Mouse (Mus musculus) kidney, embryonic 16.5 days (tissue): ENCODE data around the gene Ssr1. TPM values are rescaled to one million over a fixed set of nuclear protein-coding genes. Genes with fewer than 3 reads are reported as not detected.
A peak's percentile ranks its signal among the peaks of the same experiment; 100 is the strongest.

Experiments used
- ATAC-seq: fragments of 200-750 bp; cut with Nextera tagmentation; 2 replicates; pipeline ENCODE4 v1.8.0; 2017; ENCODE audit warnings: moderate TSS enrichment; ENCODE audit not compliant: low FRiP score, low TSS enrichment
- H3K27ac ChIP-seq: fragments of 300-500 bp; sonication (generic); 2 replicates; pipeline ENCODE4 v1.5.1; 2014; ENCODE audit warnings: low read length
- H3K27me3 ChIP-seq: fragments of 300-500 bp; sonication (generic); 2 replicates; pipeline ENCODE4 v1.6.1; 2014; ENCODE audit warnings: low read length, control low read depth, mixed read lengths; ENCODE audit not compliant: insufficient read depth
- H3K36me3 ChIP-seq: fragments of 300-500 bp; sonication (generic); 2 replicates; pipeline ENCODE4 v1.6.1; 2014; ENCODE audit warnings: low read length, control low read depth, mixed read lengths; ENCODE audit not compliant: insufficient read depth
- H3K4me1 ChIP-seq: fragments of 300-500 bp; sonication (generic); 2 replicates; pipeline ENCODE4 v1.6.1; 2014; ENCODE audit warnings: low read length, control low read depth, mixed read lengths; ENCODE audit not compliant: insufficient read depth
- H3K4me2 ChIP-seq: fragments of 300-500 bp; sonication (generic); replicated peaks from 2 replicates; pipeline ENCODE4 v1.6.1; 2014; ENCODE audit warnings: low read depth, low read length
- H3K4me3 ChIP-seq: fragments of 300-500 bp; sonication (generic); 2 replicates; pipeline ENCODE4 v1.5.1; 2014; ENCODE audit warnings: mild to moderate bottlenecking, low read length
- H3K9ac ChIP-seq: fragments of 300-500 bp; sonication (generic); replicated peaks from 2 replicates; pipeline ENCODE4 v1.6.1; 2014; ENCODE audit warnings: low read length
- H3K9me3 ChIP-seq: fragments of 300-500 bp; sonication (generic); 2 replicates; pipeline ENCODE4 v1.6.1; 2016; ENCODE audit warnings: low read length, control low read depth
- WGBS: fragments of 180-500 bp; shearing (Covaris S2); extraction: QIAGEN DNeasy Blood & Tissue Kit; methylation state at CpG from one replicate; pipeline ENCODE4 v1.1.7; 2014; 5-methylcytosine and 5-hydroxymethylcytosine counted together
- polyA plus RNA-seq: library from polyadenylated mRNA; unstranded; fragments of >200 nt; fragmentation: Nextera tagmentation; extraction: Ambion mirVana; gene quantifications from 2 replicates; pipeline ENCODE4 v1.2.1, GENCODE M21; 2015

Gene Ssr1
- polyA plus RNA-seq, 1 experiment from 2014 or later: 130 TPM

DNA sequence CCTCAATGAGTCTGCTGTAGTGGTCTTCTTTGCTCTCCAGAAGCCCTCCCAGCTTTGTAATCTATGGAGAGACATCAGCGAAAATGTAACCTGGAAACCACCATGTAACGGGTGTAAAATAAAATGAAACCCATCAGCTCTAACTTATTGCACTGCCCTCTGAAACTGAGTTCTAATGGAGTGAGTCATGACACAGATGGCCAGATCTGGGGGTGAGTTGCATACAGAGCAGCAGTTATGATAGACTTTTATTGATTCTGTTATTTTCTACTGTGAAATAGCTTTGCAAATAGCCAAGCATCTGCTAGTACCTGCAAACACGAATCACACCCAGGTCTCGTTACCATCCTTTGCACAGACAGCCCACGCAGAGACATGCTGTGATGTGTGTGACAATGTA lies 18.4 kb upstream of the Ssr1 start:
- 83% methylated on average over 5 of the region's 5 CpGs for WGBS
- no peaks in the 10 kb centered on the region for H3K36me3 ChIP-seq
- H3K27me3 ChIP-seq: no peaks in the 10 kb centered on the region
- ATAC-seq: no peak
- no peak overlapping the region for H3K4me2 ChIP-seq
- H3K9me3 ChIP-seq: no peaks in the 10 kb centered on the region
- no peak overlapping the region for H3K4me3 ChIP-seq
- no peaks in the 10 kb centered on the region for H3K4me1 ChIP-seq
- H3K9ac ChIP-seq: no peak overlapping the region
- H3K27ac ChIP-seq: no peak overlapping the region

DNA sequence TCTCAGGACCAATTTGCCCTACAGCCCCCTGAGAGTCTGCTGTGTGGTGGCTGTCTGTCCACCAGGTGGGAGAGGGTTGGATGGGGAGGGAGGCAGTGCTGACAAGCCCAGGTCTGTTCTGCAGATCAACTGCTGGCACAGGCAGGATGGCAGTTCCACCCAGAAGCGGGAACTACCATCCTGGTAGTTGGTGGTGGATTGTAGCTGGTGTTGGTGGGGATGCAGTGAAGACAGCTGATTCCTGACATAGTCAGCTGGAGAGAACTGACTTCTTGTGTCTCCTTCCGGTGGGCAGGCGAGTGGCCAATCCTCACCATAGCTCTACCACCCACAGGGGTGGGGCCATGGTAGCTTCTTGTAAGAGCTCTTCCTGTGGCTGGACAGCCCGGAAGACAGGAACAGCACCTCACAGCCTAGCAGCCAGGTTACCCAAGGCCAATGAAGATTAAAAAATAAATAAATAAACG lies 16.5 kb upstream of the Ssr1 start:
- no peaks in the 10 kb centered on the region for H3K27me3 ChIP-seq
- WGBS: 76% methylated on average over 5 of the region's 5 CpGs
- no peaks in the 10 kb centered on the region for H3K9me3 ChIP-seq
- H3K4me3 ChIP-seq: no peak overlapping the region
- H3K4me1 ChIP-seq: no peaks in the 10 kb centered on the region
- no peaks in the 10 kb centered on the region for H3K36me3 ChIP-seq
- H3K27ac ChIP-seq: no peak overlapping the region
- no peak for ATAC-seq
- no peak overlapping the region for H3K4me2 ChIP-seq
- no peak overlapping the region for H3K9ac ChIP-seq

DNA sequence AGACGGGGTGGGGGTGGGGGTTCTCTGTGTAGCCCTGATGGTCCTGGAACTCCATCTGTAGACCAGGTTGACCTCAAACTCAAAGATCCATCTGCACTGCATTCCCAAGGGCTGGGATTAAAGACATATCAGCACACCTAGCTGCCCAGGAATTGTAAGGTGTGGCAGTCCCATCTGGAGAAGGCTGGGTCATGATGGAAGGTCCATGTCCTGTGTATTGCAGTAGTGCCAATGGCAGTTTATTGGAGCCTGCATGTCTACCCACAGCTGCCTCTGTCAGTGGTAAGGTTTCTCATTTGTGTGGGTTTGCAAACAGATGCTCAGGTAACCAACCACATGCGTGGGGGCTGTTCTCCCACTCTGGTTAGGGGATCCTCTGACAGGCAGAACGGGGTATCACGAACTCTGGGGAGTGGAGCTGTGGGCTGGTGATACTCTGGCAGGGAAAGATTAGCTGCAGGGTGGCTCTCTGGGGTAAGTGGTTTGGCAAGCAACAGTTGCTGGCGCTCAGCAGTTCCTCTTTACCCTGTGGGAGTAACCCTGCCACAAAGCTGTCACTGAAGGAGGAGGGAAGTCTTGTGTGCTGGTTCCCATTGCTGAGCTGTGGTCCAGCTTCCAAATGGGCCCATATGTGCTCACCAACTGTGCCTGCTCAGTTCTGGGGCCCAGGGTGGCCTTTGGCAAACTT lies 15.8 kb upstream of the Ssr1 start:
- Histone ChIP-seq H3K27me3 (no peaks in the 10 kb centered on the region), H3K27ac (no peak overlapping the region), H3K36me3 (no peaks in the 10 kb centered on the region), H3K9me3 (no peaks in the 10 kb centered on the region), H3K9ac (no peak overlapping the region), H3K4me2 (no peak overlapping the region), H3K4me1 (no peaks in the 10 kb centered on the region), H3K4me3 (no peak overlapping the region)
- WGBS: 78% methylated on average over 5 of the region's 5 CpGs
- no peak for ATAC-seq

DNA sequence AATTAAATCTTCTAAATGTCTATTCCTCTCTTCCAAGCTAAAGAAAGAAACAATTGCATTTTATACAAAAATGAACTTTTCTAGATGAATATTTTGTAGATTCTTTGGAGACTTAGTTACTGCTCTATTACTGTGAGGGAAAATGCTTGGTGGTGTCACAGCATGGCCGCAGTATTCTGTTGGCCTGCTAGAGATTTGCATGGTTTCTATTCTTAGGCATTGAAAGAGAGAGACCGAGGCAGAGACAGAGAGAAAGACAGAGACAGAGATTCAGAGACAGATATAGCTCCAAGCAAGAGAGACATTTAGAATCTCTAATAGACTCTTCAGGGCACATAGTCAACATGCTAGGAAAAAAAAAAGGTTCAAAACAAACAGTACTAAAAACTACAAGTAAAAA lies 14.0 kb upstream of the Ssr1 start:
- 90% methylated on average over 2 of the region's 2 CpGs for WGBS
- no peak for ATAC-seq
- no peaks in the 10 kb centered on the region for H3K27me3 ChIP-seq

DNA sequence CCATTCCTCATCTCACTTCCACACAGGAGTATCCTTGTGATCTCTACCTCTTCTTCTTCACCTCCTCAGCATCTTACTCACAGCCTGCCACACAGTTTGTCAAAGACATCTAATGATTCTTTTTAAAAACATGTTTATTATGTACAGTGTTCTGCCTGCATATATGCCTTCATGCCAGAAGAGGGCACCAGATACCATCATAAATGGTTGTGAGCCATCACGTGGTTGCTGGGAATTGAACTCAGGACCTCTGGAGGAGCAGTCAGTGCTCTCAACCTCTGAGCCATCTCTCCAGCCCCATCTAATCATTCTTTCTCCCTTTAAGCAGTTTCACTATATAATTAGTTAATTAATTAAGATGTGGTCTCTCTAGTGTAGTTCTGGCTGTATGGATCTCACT lies 8.4 kb upstream of the Ssr1 start:
- Histone ChIP-seq H3K9ac (no peak overlapping the region), H3K36me3 (no peaks in the 10 kb centered on the region), H3K27me3 (no peaks in the 10 kb centered on the region), H3K27ac (no peak overlapping the region), H3K4me3 (no peak overlapping the region), H3K9me3 (peaks cover 4% of the 10 kb centered on the region; the same call in 1 of the 2 replicates), H3K4me1 (no peaks in the 10 kb centered on the region), H3K4me2 (no peak overlapping the region)
- ATAC-seq: no peak
- 65% methylated on average over 1 of the region's 1 CpGs for WGBS

More for the DNA sequence above, 14.0 kb upstream of the Ssr1 start:
- no peak overlapping the region for H3K4me3 ChIP-seq
- no peaks in the 10 kb centered on the region for H3K36me3 ChIP-seq
- no peak overlapping the region for H3K9ac ChIP-seq
- H3K4me2 ChIP-seq: no peak overlapping the region
- H3K9me3 ChIP-seq: no peaks in the 10 kb centered on the region
- H3K4me1 ChIP-seq: no peaks in the 10 kb centered on the region
- no peak overlapping the region for H3K27ac ChIP-seq

DNA sequence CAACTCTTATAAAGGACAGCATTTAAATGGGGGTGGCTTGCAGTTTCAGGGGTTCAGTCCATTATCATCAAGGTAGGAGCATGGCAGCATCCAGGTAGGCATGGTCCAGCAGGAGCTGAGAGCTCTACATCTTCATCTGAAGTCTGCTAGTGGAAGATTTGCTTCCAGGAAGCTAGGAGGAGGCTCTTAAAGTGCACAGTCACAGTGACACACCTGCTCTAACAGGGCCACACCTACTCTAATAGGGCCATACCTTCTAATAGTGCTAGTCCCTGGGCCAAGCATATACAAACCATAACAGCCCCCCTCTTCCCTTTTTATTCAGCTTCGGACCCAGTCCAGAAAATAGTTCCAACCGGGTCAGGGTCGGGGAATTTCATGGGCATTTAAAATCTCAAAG lies 5.7 kb upstream of the Ssr1 start:
- peaks cover under 1% of the 10 kb centered on the region; the same call in 1 of the 2 replicates for H3K4me1 ChIP-seq
- H3K4me3 ChIP-seq: no peak overlapping the region
- WGBS: 72% methylated on average over 3 of the region's 3 CpGs
- no peak overlapping the region for H3K27ac ChIP-seq
- H3K9ac ChIP-seq: no peak overlapping the region
- peaks cover 4% of the 10 kb centered on the region; the same call in 1 of the 2 replicates for H3K9me3 ChIP-seq
- ATAC-seq: no peak
- H3K4me2 ChIP-seq: no peak overlapping the region
- H3K27me3 ChIP-seq: no peaks in the 10 kb centered on the region
- H3K36me3 ChIP-seq: no peaks in the 10 kb centered on the region

DNA sequence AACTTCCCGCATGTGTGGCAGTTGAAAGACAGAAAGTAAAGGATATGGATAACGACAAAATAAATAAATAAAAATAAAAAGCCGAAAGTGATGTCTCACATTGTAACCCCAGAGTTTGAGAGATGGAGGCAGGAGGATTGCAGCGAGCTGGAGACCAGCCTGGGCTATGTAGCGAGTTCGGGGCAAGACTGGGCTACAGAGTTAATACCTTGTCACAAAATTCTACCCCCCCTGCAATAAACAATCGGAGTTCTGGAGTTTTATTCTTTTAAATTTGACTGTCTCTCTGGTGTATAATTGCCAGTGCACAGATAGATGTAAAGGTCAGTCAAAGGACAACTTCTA lies 360 bp upstream of the Ssr1 start:
- Histone ChIP-seq H3K27ac (no peak overlapping the region), H3K36me3 (peaks cover 19% of the 10 kb centered on the region), H3K4me2 (peak overlapping the region; percentile 87), H3K9me3 (no peaks in the 10 kb centered on the region), H3K4me1 (peaks cover 14% of the 10 kb centered on the region), H3K4me3 (peak overlapping the region; percentile 96), H3K27me3 (no peaks in the 10 kb centered on the region), H3K9ac (peak overlapping the region; percentile 97)
- WGBS: 16% methylated on average over 7 of the region's 7 CpGs
- peak; percentile 50 for ATAC-seq

DNA sequence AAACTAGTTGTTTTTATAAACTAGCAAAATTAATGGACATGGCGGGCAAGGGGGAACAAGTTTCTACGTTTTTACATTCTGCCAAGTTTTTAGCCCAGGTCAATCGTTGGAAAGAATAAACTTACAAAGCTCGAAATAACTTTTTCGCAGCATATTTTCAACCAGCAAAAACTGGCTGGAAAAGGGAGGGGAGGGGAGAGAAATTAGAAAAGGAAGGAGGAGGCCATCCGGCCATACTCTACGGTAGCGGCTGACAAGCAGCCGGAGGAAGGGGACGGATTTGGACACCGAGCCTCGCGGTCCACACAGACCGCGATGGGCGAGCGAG lies 677 bp downstream of the Ssr1 start:
- 0% methylated on average over 17 of the region's 17 CpGs for WGBS
- ATAC-seq: no peak; the same call in 1 of the 2 replicates
- H3K27ac ChIP-seq: peak overlapping the region; percentile 92

DNA sequence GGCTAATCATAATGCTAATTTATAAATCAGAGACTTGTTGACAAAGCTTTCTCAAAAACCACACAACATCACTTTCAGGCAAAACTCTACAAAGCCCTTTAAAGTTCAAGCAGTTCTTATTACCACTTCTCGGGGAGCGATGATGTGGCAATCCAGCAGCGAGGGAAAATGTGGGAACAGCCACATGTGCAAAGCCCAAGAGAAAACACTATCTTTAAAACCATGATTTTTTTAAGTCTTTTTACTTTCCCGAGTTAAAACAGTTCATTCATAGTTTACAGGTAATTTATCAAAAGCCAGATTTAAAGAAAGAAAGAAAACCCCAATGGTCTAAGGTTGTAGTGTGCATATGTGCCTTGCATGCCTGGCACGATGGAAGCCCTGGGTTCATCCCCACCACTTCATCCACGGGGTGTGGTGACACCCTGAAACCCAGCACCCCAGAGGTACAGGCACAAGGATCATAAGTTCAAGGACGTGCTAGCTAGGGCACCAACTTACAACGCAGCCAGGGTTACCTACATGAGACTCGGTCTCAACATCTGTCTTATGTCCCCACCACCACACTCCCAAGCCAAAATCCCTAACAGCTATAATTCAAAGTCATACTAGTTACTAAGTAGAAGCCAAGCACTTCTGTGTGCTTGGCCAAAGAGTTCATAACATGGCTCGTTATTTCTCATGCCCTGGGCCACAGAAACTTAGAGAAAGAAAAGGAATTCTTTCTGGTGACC lies 1.2 kb downstream of the Ssr1 start:
- H3K27ac ChIP-seq: peak overlapping the region; percentile 92
- no peaks in the 10 kb centered on the region for H3K27me3 ChIP-seq
- peaks cover 31% of the 10 kb centered on the region for H3K36me3 ChIP-seq
- peak overlapping the region; percentile 97 for H3K9ac ChIP-seq
- whole genome bisulfite sequencing: 7% methylated on average over 10 of the region's 10 CpGs
- ATAC-seq: no peak
- H3K4me2 ChIP-seq: peak overlapping the region; percentile 87
- peak overlapping the region; percentile 96 for H3K4me3 ChIP-seq
- peaks cover 14% of the 10 kb centered on the region for H3K4me1 ChIP-seq
- H3K9me3 ChIP-seq: no peaks in the 10 kb centered on the region

More for the DNA sequence above, 677 bp downstream of the Ssr1 start:
- H3K36me3 ChIP-seq: peaks cover 27% of the 10 kb centered on the region
- H3K4me2 ChIP-seq: peak overlapping the region; percentile 87
- no peaks in the 10 kb centered on the region for H3K27me3 ChIP-seq
- peaks cover 14% of the 10 kb centered on the region for H3K4me1 ChIP-seq
- peak overlapping the region; percentile 96 for H3K4me3 ChIP-seq
- H3K9ac ChIP-seq: peak overlapping the region; percentile 97
- no peaks in the 10 kb centered on the region for H3K9me3 ChIP-seq

DNA sequence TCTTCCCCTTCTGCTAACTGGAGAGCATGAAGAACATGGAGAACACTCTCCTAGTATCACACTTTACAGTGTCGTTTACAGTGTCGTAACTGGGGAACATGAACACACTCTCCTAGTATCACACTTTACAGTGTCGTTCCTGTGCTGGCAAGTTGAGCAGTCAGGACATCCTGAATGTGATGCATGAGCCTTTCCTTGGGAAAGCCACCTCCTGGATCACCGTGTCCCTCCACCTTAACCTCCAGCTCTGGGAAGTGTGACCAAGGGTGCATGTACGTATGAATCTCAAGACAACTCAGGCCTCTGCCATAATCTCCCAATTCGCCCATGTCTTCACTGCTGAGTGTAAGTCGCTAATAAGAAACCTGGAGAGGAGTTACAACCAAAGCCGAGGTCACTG lies 4.3 kb downstream of the Ssr1 start:
- whole genome bisulfite sequencing: 87% methylated on average over 8 of the region's 8 CpGs

More for the DNA sequence above, 4.3 kb downstream of the Ssr1 start:
- no peak overlapping the region for H3K4me3 ChIP-seq
- no peaks in the 10 kb centered on the region for H3K27me3 ChIP-seq
- no peak for ATAC-seq
- peaks cover 13% of the 10 kb centered on the region for H3K4me1 ChIP-seq
- peaks cover 57% of the 10 kb centered on the region for H3K36me3 ChIP-seq
- H3K27ac ChIP-seq: no peak overlapping the region
- H3K9ac ChIP-seq: no peak overlapping the region
- H3K4me2 ChIP-seq: no peak overlapping the region
- no peaks in the 10 kb centered on the region for H3K9me3 ChIP-seq
